Mouse (Mus musculus): ENCODE data around the gene Bag3.

The Bag3 gene

DNA sequence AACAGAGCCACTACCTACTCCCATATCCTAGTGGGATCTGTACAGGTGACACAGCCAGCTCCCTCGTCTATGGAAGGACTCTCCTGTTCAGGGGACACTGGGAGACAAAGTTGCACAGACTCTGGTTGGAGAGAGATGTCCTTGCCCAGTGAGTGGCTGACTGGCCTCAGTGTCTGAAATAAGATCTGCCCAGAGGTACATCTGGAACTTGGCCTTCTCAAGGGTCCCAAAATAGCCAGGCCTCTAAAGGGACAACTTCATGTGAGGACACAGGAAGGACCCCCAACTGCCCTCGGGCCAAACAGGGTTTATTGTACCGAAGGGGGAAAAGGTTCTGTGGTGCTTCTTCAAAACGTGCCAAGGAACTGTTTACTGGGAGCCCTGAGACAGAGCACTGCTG is 14.8 kb downstream of the Bag3 start:
- no peak for DNase-seq (ENCODE audit: low spot score)

DNA sequence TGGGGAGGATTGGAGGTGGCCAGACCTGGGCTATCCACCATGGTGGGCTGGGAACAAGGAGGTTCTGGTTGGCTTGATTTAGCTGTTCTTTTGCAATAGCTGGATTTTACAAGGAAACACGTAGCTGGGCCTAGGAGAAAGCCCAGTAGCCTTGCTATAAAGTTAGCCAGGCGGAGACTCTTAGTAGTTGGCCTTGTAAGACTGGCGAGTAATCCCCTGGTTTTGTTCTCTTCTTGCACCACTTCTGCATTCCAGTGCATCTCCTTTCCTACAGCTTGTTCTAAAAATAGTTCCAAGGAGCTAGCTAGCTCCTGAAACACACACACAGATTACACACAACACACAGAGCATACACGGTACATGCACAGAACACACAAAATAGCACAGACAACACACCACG is 15.4 kb downstream of the Bag3 start:
- no peak for DNase-seq (ENCODE audit: low spot score)

DNA sequence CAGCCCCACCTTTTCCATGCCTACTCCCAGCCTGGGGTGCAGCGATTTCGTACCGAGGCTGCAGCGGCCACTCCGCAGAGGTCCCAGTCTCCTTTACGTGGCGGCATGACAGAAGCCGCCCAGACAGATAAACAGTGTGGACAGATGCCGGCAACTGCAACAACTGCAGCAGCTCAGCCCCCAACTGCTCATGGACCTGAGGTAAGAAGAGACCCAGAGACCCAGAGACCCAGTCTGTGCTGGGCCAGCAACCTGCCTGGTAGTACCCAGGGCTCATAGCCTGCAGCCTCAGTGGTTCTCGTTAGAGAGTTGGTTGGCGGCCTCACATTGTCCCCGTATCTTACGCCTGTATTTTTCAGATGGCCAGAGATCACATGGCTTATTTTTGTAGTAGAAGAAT is 16.7 kb downstream of the Bag3 start:
- no peak for DNase-seq (ENCODE audit: low spot score)

GRCm38 (mm10) chr7:128540734-128541133 is 17.3 kb downstream of the Bag3 start:
- DNase-seq (ENCODE audit: low spot score): no peak

DNA sequence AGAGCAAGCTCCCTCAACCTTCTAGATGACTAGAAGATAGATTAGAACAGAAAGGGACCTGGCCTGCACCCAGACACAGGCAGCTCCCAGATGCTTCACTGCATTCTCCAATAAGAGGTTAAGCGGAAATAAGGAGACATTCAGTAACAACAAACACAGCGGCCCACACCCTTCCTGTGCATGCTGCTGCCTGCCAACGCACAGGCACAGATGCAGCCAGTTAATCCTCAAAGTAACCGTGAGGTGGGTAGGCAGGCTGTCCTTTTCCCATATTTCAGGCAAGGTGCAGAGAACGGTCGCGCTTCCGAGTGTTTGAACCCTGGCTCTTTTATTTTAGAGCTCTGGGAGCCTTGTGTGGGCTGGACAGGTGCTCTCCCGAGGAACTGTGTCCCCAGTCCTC is 17.8 kb downstream of the Bag3 start:
- DNase-seq (ENCODE audit: low spot score): no peak

- DNase-seq (ENCODE audit: low spot score): no peak
Measured at GRCm38 (mm10) chr7:128541771-128542170, 18.4 kb downstream of the Bag3 start.

- DNase-seq (ENCODE audit: low spot score): no peak
Measured at GRCm38 (mm10) chr7:128542488-128542887, 19.1 kb downstream of the Bag3 start.

DNA sequence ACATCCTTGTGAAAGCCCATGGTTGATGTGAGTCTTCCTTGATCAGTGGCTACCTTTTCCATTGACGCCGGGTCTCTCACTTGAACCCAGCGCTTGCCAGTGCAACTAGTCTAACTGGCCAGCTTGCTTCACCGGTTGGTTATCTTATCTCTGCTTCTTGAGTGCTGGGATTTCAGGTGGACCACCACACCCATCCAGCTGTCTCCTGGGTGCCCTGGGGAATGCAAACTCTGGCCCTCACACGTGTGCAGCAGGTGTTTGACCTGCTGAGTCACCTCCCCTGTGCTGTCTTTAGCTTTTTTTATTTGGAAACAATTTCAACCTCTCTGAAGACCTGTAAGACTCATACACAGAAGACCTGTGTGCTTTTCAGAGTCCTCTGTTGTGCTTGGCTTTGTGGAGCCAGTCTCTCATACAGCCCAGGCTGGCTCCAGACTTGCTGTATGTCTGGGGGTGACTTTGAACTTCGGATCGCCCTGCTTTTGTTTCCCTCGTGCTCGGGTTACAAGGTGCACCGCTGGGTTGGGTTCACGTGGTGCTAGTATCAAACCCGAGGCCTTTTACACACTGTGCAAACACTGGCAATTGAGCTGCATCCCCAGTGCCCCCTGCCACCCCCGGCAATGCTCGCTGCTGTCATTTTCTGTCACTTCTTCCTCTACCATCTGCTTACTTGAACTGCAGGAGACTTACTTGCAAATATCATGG is 19.9 kb downstream of the Bag3 start:
- no peak for DNase-seq (ENCODE audit: low spot score)

GRCm38 (mm10) chr7:128543961-128544360 is 20.5 kb downstream of the Bag3 start:
- no peak for DNase-seq (ENCODE audit: low spot score)

- no peak for DNase-seq (ENCODE audit: low spot score)
Measured at GRCm38 (mm10) chr7:128544566-128545262, 21.3 kb downstream of the Bag3 start.

DNA sequence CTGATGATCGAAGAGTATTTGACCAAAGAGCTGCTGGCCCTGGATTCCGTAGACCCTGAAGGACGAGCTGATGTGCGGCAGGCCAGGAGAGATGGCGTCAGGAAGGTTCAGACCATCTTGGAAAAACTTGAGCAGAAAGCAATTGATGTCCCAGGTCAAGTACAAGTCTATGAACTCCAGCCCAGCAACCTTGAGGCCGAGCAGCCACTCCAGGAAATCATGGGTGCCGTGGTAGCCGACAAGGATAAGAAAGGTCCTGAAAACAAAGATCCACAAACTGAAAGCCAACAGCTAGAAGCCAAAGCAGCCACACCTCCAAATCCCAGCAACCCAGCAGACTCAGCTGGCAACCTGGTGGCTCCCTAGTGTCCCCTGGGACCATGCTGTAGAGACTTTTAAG is 22.6 kb downstream of the Bag3 start:
- DNase-seq (ENCODE audit: low spot score): no peak

DNA sequence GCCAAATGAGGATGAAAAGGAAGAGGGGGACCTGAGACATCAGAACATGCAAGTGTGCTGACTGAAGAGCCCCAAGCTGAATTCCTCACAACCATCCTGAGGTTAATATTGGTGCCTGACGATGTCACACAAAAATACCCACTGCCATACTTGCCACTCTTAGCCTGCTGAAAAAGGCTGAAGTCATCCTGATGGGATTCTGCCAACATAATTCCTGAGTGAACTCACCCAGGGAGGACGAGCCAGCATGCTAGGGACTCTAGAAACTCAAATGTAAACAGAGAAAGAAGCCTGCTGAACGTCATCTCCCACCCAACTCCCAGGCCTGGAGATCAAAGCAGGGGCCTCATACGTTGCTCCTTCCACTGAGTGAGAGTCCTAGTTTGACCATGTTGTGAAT is 25.7 kb downstream of the Bag3 start:
- no peak for DNase-seq (ENCODE audit: low spot score)

- peak; percentile 62 for DNase-seq (ENCODE audit: low spot score)
Measured at GRCm38 (mm10) chr7:128550328-128551086, 27.1 kb downstream of the Bag3 start.

DNA sequence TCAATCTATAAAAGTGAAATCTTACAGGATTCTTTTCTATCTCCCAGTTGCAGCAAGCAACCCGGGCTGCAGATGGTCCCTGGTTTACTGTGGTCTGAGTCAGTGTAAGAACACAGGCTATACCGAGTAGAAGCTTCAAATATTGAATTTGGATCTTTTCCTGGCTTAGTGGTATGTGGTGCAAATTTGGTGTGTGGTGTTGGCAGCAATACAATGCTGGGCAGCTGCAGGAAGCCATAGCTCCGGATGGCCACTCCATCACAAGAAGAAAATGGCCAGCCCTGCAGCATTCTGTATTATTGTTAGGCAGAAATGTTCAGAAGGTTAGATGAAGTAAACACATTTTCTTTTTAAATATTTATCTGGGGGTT is 27.7 kb downstream of the Bag3 start:
- DNase-seq (ENCODE audit: low spot score): no peak

DNA sequence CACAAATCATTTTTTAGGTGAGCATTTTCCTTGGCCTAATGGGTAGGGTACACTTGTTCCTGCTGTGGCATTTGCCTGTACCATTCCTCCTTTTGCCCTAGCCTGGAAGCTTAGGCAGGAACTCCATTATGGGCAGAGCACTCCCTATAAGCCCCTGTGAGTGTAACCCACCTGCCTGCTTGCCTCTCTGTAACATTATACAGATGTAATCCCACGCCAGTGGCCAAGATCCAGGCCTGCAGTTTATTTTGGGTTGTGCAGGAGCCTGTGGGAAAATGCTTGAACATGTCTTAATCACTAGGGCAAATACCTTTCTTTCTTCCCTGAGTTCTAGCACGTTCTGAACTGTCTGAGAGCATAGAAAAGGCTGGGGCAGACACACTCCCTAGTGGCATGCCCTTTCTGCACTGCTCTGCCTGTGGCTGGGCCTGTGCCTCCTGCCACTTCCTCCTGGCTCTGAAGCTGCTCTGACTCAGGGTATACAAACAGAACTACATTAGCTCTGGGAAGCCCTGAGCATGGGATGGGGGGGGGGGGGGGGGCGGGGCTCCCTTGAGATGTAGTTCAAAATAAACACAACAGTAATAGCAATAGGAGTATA is 29.8 kb downstream of the Bag3 start:
- DNase-seq (ENCODE audit: low spot score): no peak

- DNase-seq (ENCODE audit: low spot score): no peak
Measured at GRCm38 (mm10) chr7:128554502-128554901, 31.1 kb downstream of the Bag3 start.

DNA sequence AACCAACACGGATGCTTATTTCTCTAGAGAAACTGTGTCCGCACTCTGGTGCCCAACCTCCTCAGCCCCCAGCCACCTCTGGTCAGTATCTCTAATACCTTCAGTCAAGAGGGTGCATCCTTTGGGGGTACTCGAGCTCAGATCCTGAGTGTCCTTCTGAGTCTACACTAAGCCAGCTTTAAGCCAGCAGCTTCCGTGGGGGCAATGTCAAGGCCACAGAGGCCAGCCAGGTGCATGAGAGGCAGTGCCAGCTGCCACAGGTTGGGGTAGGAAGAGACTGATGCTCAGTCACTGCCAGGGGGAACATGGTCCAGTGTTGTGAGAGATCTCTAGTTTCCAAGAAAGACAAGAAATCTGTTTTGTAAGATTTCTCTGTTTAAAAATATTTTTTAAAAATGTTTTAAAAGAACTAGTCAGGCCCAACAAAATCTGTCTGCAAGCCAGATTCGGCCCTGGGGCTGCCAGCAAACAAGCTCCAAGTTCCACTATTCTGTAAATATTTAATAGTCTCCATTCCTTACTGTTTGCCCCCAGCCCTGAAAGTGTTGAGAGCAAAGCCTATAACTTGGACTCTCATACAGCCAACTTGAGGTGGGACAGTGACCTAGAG is 31.8 kb downstream of the Bag3 start:
- DNase-seq (ENCODE audit: low spot score): no peak

DNA sequence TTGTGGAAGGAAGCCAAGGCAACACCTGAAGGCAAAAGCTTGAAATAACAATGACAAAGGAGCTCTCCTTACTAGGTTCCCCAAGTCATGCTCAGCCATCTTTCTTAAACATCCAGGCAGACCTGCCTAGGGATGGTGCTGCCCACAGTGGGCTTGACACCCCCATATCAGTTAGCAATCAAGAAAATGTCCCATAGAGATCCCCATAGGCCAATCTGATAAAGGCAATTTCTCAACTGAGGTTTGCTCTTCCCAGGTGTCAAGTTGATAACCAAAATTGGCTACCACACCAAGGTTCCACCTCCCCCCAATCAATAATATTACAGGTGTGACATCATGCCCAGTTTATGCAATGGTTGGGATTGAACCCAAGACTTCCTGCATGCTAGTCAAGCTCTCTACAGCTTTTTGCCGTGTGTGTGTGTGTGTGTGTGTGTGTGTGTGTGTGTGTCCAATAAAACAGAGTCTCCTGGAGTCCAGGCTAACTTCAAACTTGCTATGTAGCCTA is 33.6 kb downstream of the Bag3 start:
- no peak for DNase-seq (ENCODE audit: low spot score)

GRCm38 (mm10) chr7:128563373-128563772 is 40.0 kb downstream of the Bag3 start:
- DNase-seq (ENCODE audit: low spot score): peak; percentile 67

- no peak for DNase-seq (ENCODE audit: low spot score)
Measured at GRCm38 (mm10) chr7:128566311-128566710, 42.9 kb downstream of the Bag3 start.

GRCm38 (mm10) chr7:128567561-128568244 is 44.3 kb downstream of the Bag3 start:
- no peak for DNase-seq (ENCODE audit: low spot score)
